Mouse (Mus musculus): ENCODE measurements around the gene Rara.

Gene Rara

DNA sequence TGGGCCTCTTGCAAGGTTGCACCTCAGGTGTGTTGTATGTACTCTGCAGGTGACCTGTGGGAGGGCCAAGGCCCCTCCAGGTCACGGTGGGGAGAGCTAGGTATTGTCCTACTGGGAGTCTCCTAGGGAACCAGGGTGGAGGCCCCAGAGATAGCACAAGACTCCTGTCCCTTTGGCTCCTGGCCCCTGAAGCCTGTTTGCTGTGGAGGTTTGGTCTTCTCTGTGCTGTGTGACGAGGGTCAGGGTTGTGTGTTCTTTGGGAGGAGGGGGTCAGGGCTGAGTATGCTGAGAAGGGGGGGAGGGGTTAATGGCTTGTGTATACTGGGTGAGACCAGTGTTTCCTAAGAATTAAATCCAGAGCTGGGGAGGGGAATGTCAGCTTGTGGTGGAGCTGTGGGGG, 25.7 kb downstream of the Rara start:
- DNase-seq (ENCODE audit: low spot score), result no peak

DNA sequence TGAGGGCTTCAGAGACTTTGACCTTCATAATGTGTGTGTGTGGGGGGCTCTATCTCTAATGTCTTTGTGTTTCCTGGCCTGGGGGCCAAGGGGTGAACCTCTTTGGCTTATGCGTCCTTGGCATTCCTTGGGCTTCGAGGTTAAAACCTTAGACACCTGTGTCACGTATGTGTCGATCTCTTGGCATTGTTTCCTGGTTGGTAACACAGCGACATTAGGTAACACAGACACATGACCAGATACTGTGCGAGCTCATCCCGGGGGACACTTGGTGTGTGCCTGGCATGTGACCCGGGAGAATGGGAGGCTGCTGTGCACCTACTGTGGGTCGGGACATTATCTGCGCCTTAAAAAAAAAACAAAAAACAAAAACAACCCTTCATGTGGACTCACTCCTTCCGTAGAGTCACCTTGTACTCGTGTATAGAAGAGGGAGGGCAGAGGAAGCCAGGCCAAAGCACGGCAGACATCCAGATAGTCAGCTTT, 26.3 kb downstream of the Rara start:
- no peak for DNase-seq (ENCODE audit: low spot score)

GRCm38 (mm10) chr11:98954373-98954772, 26.8 kb downstream of the Rara start:
- DNase-seq (ENCODE audit: low spot score), result peak; percentile 58

DNA sequence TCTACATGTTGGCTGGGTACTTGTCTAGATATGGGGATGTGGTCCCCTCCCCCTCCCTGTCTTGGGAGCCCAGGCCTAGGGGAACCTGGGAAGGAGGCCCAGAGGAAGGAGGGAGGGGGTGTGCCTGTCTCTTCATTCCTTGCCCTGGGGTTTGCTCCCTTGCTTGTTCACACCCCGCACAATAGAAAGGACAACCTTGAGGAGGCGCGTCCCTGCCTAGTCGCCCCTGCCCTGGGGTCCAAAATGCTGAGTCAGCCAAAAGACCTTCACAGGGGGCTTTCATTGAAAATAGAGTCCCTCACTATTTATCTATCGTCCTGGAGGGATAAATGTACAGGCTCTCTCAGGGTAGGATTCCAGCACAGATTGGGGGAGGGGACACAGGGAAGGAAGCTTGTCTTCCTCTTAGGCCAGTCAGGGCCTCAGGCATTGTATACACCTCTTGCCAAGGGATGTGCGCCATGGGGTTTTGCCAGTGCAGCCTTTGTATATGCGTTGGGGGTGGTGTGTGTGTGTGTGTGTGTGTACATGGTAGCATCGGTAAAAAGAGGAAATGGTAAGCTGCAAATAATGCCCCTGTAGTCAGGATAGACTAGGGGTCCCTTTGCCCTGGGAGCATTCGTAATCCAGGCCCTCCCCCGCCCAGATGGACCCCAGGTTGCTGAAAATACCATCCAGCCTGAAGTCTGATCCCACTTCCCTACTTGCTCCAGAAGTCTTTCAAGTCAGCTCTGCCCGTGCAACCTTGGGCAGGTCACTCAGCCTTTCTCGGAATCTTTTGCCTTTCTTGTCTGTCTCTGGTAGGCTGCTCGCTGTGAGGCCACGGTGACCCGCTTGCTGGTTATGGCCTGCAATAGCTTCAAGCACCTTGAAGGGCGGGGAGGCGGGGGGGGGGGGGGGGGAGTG, 27.4 kb downstream of the Rara start:
- no peak for DNase-seq (ENCODE audit: low spot score)

- no peak for DNase-seq (ENCODE audit: low spot score)
These were observed 28.2 kb downstream of the Rara start for GRCm38 (mm10) chr11:98955707-98956235.

DNA sequence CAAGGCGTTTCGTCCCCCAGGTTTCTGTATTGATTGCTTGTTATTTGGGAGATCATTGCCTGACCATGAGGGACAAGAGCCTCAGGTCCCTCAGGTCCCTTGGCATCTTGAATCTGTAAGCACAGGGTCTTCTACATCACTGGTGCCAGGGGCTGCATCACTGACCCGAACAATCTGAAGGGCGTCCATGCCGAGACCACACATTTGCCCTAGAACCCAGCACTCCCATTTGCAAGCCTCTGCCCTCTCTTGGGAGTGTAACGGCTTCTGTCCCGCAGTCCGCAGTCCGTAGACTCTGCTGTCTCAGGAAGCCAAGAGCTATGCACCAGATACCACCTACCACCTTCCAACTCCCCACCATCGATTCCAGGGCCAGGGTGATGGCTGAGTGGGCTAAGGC, 28.7 kb downstream of the Rara start:
- no peak for DNase-seq (ENCODE audit: low spot score)

GRCm38 (mm10) chr11:98959437-98960312, 32.1 kb downstream of the Rara start:
- DNase-seq (ENCODE audit: low spot score), result no peak

- no peak for DNase-seq (ENCODE audit: low spot score)
These were observed 32.8 kb downstream of the Rara start for GRCm38 (mm10) chr11:98960313-98960906.

DNA sequence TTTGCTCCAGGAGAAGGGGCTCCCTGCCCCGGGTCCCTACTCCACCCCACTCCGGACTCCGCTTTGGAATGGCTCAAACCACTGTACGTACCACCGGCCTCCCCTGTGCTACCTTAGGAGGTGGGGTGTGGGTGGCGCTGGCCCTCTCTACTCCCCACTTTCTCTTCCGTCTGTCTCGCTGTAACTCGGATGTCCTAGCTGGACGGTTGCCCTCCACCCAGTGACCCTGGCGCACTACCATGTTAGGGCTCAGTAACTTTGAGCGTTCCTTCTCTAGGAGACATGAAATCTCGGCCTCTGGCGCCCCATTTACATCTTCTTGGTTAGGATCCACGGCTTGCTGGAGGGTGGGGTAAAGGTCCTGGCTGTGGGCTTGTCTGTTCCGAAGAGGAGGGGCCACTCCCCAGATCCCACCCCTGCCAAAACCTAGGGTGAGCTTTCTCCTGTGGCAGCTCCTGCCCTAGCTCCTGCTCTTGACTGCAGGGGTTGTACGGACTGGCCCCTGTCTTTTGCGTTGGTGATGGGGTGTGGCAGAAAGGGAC, 33.5 kb downstream of the Rara start:
- no peak for DNase-seq (ENCODE audit: low spot score)

GRCm38 (mm10) chr11:98961766-98962165, 34.1 kb downstream of the Rara start:
- DNase-seq (ENCODE audit: low spot score), result no peak

DNA sequence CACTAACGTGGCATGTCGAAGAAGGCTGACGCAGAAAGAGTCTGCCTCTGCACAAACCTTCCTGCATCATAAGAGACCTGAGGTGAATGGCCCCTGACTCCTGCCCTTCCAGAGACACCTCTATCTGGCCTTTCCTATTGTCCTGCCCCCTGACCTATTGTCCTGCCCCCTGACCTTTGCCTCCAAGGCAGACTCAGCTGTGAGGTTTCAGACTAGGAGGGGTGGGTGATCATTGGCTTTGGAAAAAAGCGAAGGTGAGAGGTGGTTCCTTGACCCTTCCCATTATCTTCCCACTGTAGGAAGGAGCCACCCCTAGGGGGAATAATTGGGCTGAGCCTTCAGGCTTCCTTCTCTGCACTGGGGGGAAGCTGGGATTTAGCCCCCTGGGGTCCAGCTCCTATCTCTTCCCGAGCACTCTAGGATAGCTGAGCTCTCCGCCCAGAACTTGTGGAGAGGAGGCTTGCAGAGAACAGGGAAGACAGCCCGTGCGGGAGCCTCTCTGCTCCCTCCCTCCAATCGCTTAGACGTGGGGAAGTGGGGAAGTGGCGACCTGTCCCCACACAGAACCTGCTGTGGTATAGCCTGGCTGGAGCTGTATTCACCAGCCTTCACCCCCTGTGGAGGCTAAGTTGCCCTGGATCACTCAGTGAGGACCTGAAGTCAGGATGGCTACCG, 34.9 kb downstream of the Rara start:
- no peak for DNase-seq (ENCODE audit: low spot score)

GRCm38 (mm10) chr11:98963191-98964021, 35.8 kb downstream of the Rara start:
- no peak for DNase-seq (ENCODE audit: low spot score)

DNA sequence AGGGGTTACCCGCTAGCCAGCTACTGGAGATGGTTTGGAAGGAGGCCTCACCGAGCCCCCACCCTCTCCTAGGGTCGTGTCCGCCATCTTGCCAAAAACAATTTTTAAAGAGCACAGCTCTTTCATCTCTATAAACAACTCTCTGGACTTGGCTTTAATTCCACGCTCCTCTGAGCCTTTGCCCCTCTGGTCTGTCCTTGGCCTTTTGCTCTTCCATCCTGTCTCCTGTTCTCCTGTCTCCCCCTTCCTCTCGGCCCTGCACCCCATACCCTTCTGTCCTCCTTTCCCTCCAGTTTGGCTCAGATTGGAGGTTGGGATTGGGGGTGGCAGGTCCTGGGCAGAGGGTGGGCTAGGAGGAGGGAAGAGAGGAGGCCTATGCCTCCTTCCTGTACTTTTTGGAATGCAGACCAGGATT, 36.6 kb downstream of the Rara start:
- no peak for DNase-seq (ENCODE audit: low spot score)

DNA sequence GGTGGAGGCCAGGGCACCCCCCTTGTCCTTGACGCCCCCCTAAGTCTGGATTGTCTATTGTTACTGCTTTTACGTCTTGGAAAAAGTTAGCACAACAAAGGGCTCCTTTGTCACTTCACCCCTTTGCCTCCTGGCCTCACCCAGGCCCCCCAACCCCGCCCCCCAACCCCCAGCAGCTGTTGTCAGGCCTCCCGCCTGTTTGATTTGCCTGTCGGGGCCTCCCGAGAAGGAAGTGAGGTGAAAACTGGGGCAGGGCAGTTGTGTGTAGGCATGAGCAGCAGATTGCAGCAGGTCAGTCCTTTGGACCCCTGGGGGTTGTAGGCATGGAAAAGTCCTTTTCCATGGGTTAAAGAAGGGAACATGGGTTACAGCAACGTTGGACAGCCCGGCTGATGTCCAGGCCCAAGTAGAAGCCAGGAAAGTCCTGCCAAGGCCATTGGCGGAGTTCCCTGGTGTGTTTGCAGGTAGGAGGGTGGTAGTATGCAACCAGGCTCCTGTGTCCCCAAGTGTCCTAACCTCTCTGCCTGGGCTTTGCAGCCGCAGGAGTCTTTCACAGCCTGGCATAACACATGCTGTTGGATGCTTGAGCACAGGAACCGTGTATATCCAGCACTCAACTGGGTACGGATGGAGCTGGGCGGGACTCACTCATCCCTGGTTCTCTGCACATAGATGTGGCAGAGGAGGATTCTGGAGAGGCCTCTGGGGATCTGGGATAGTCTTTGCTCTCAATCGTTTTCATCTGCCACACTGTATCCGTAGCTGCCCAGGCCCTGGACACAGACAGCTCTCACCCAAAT, 37.2 kb downstream of the Rara start:
- DNase-seq (ENCODE audit: low spot score), result no peak

GRCm38 (mm10) chr11:98965416-98966077, 37.9 kb downstream of the Rara start:
- DNase-seq (ENCODE audit: low spot score), result no peak

DNA sequence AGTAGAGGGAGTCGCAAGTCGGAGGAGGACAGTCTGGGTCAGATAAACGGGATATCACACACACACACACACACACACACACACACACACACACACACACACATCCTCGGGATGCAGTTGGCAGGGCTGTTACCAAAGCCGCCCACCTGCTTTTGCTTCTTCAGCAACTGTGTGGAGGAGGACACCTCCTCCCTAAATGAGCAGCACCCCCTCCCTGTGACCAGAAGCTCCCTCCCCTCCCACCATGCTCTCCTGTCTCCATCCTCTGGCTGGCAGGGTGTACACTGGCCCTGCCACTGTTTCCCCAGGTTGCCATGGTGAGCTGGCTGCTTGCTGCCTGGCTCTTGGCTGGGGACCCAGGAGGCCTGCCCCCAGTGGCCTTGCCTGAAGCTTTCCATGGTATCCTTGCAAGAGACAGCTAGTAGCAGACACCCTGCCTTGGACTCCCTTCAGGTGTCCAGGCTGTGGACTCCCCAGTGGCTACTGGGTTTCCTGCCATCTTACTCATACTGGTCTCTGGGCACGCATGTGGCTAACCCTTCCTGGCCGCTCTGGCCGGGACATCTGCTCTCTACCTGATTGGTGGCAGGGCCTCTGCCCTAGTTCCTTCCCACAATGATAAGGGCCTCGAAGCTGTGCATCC, 39.0 kb downstream of the Rara start:
- peak; percentile 74 for DNase-seq (ENCODE audit: low spot score)

DNA sequence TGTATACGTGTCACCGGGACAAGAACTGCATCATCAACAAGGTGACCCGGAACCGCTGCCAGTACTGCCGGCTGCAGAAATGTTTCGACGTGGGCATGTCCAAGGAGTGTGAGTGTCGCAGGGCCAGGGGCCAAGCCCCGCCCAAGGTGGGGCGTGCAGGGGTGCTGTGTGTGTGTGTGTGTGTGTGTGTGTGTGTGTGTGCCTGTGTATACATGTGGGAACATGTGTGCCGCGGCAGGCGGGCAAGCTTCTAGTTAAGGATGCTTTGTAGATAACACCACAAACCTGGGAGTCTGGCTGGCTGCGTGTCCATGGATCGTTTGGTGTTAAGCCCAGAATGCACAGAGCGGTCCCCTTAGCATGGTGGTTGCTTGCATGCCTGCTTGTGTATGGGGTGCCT, 40.5 kb downstream of the Rara start:
- no peak for DNase-seq (ENCODE audit: low spot score)

GRCm38 (mm10) chr11:98968716-98969495, 41.3 kb downstream of the Rara start:
- no peak for DNase-seq (ENCODE audit: low spot score)
